Mouse (Mus musculus): ENCODE data around the gene Gse1.

DNA sequence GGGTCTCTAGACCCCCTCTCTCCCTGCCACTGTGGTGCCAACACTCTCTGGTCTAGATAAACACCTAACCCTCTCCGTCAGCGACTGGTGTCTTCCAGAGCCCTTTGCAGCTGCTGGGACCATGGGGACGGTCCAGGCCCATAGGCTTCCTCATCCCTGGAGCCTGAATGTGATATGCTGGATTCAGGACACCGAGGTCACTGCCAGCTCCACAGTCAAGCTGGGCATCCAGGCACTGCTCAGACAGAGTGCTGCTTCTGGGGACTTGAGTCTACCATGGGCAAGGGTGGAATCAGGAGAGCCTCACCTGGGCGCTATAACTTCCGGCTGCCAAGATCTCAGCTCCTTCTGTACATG lies 154.9 kb downstream of the Gse1 start:
- TF ChIP-seq POLR2A (IDR thresholded peaks at IDR 0.05; ENCODE audit: borderline replicate concordance, control insufficient read depth, low read depth, low read length), result no peak
- TF ChIP-seq CTCF (IDR thresholded peaks at IDR 0.05; ENCODE audit: control insufficient read depth, insufficient read depth, low read length), result no peak; the same call in 1 of the 2 replicates
